Mouse (Mus musculus): ENCODE results near the gene Zfp53. TPM values are rescaled to one million over a fixed set of nuclear protein-coding genes. Genes with fewer than 3 reads are reported as not detected.

Gene Zfp53
- total RNA-seq, 1 experiment: 5.9 TPM

DNA sequence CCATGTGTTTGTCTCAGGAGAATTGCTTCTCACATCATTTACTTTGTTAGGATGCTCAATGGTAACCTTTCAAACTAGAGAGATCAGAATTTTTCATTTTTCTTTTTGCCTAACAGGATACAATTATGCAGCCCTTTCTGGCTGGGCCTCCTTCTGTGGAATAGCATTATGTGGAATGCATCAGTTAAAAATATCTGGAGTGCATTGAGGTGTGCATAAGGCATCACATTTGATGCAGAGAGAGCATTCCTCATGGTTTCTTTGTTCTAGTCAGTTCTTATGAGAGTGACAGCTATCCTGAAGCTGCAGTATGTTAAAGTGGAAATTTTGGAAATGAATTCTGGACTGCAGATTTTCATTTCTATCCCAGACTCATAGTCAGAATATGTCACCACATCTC is 37.5 kb downstream of the Zfp53 start:
- Histone ChIP-seq H3K4me3 (ENCODE audit: insufficient read depth in 1 of 2, low read depth in 1 of 2, low read length in 2 of 2, poor library complexity in 1 of 2, severe bottlenecking in 1 of 2) (no peak overlapping the region), H3K27ac (ENCODE audit: insufficient read depth, low read depth, low read length, poor library complexity, severe bottlenecking) (no peak overlapping the region), H3K4me1 (ENCODE audit: control insufficient read depth in 2 of 2, insufficient read depth in 2 of 2, low read length in 2 of 2, poor library complexity in 1 of 2) (peaks cover 0 to 3% of the 10 kb centered on the region in 2 experiments; a peak in 1 of 4 replicates), H3K9ac (ENCODE audit: insufficient read depth, low read depth, low read length, poor library complexity, severe bottlenecking) (no peak overlapping the region), H3K9me3 (ENCODE audit: control insufficient read depth, insufficient read depth, low read depth, low read length) (no peaks in the 10 kb centered on the region), H3K36me3 (ENCODE audit: control insufficient read depth, insufficient read depth, low read length, poor library complexity, severe bottlenecking) (no peaks in the 10 kb centered on the region)
- in situ Hi-C loops (cut with MboI; ENCODE audit: low sequenced_read_pairs in 2 of 2, unreplicated experiment in 2 of 2): no loop called here
- TF ChIP-seq HCFC1 (IDR thresholded peaks at IDR 0.05; ENCODE audit: borderline replicate concordance, insufficient read depth, low read length): no peak
- TF ChIP-seq ZNF384 (IDR thresholded peaks at IDR 0.05; ENCODE audit: low read depth, low read length): no peak
- TF ChIP-seq CHD2 (IDR thresholded peaks at IDR 0.05; ENCODE audit: low read depth, low read length): no peak
- no peak for DNase-seq (ENCODE audit: low read depth, low spot score)

DNA sequence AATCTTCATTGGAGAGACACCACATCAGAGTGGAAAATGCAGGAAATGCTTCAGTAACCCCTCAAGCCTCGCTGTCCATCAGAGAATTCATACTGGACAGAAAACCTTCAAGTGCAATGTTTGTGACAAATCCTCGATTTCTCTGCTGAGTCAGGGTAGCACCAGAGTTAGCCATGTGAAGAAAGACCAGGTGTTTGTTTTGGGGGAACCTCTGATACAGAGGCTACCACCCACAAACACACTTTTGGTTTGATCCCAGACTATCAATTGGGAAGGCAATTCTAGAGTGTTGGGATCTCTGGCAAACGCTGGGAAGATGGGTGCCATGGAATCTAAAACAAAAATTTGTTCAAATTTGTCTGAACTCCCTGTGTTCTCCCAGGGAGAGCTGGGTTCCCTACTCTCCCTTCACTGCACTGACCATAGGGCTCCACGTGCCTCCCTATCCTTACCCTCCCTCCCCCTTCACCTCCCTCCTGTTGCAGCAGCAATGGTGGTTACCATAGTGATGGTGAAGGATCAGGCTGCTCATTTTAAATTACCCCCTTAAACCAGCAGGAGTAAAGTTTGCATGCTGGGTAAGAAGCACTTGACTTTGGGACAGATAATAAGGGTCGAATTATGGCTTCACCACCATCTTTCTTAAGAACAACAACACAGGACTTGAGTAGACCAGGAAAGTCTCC is 42.0 kb downstream of the Zfp53 start:
- no peak for DNase-seq (ENCODE audit: low read depth, low spot score)
- Histone ChIP-seq H3K36me3 (ENCODE audit: control insufficient read depth, insufficient read depth, low read length, poor library complexity, severe bottlenecking) (no peaks in the 10 kb centered on the region), H3K27ac (ENCODE audit: insufficient read depth, low read depth, low read length, poor library complexity, severe bottlenecking) (no peak overlapping the region), H3K9ac (ENCODE audit: insufficient read depth, low read depth, low read length, poor library complexity, severe bottlenecking) (no peak overlapping the region), H3K9me3 (ENCODE audit: control insufficient read depth, insufficient read depth, low read depth, low read length) (no peaks in the 10 kb centered on the region), H3K4me3 (ENCODE audit: insufficient read depth in 1 of 2, low read depth in 1 of 2, low read length in 2 of 2, poor library complexity in 1 of 2, severe bottlenecking in 1 of 2) (no peak overlapping the region), H3K4me1 (ENCODE audit: control insufficient read depth in 2 of 2, insufficient read depth in 2 of 2, low read length in 2 of 2, poor library complexity in 1 of 2) (peaks cover 5 to 13% of the 10 kb centered on the region in 2 experiments; a peak in 2 of 4 replicates)
- in situ Hi-C loops (cut with MboI; ENCODE audit: low sequenced_read_pairs in 2 of 2, unreplicated experiment in 2 of 2): no loop called here
- TF ChIP-seq MAFK (IDR thresholded peaks at IDR 0.05; ENCODE audit: insufficient read depth, low read depth, low read length) (no peak), ZC3H11A (IDR thresholded peaks at IDR 0.05; ENCODE audit: borderline replicate concordance, low read depth, low read length) (no peak), ZNF384 (IDR thresholded peaks at IDR 0.05; ENCODE audit: low read depth, low read length) (no peak), HCFC1 (IDR thresholded peaks at IDR 0.05; ENCODE audit: borderline replicate concordance, insufficient read depth, low read length) (no peak), CHD2 (IDR thresholded peaks at IDR 0.05; ENCODE audit: low read depth, low read length) (no peak)

DNA sequence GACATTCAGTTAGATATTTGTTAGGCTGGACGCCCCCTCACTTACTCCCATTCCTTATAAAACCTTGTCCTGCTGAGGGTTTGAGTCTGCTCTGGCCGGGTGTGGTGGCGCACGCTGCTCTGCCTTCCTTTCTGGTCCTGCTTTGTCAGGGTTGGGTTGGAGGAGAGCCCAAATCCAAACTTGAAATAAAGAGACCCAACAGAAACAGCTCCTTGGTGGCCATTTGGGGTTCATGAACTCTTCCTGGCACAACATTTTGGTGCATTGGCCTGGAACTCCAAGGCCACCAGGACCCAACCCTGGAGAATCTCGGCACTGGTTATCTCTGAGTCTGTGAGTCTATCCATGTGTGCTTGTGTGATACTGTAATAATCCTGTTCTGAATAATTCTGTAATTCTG is 42.8 kb downstream of the Zfp53 start:
- Histone ChIP-seq H3K9me3 (ENCODE audit: control insufficient read depth, insufficient read depth, low read depth, low read length) (no peaks in the 10 kb centered on the region), H3K9ac (ENCODE audit: insufficient read depth, low read depth, low read length, poor library complexity, severe bottlenecking) (peak overlapping the region; percentile 83; the same call in 1 of the 2 replicates), H3K4me1 (ENCODE audit: control insufficient read depth in 2 of 2, insufficient read depth in 2 of 2, low read length in 2 of 2, poor library complexity in 1 of 2) (peaks cover 5 to 13% of the 10 kb centered on the region in 2 experiments; a peak in 2 of 4 replicates), H3K27ac (ENCODE audit: insufficient read depth, low read depth, low read length, poor library complexity, severe bottlenecking) (no peak overlapping the region), H3K4me3 (ENCODE audit: insufficient read depth in 1 of 2, low read depth in 1 of 2, low read length in 2 of 2, poor library complexity in 1 of 2, severe bottlenecking in 1 of 2) (peak overlapping the region; percentile 77 to 79), H3K36me3 (ENCODE audit: control insufficient read depth, insufficient read depth, low read length, poor library complexity, severe bottlenecking) (no peaks in the 10 kb centered on the region)
- no peak for DNase-seq (ENCODE audit: low read depth, low spot score)
- in situ Hi-C loops (cut with MboI; ENCODE audit: low sequenced_read_pairs in 2 of 2, unreplicated experiment in 2 of 2): no loop called here
- no peak for TF ChIP-seq ZC3H11A (IDR thresholded peaks at IDR 0.05; ENCODE audit: borderline replicate concordance, low read depth, low read length)
- TF ChIP-seq HCFC1 (IDR thresholded peaks at IDR 0.05; ENCODE audit: borderline replicate concordance, insufficient read depth, low read length): no peak
- no peak for TF ChIP-seq MAFK (IDR thresholded peaks at IDR 0.05; ENCODE audit: insufficient read depth, low read depth, low read length)
- no peak for TF ChIP-seq ZNF384 (IDR thresholded peaks at IDR 0.05; ENCODE audit: low read depth, low read length)
- TF ChIP-seq CHD2 (IDR thresholded peaks at IDR 0.05; ENCODE audit: low read depth, low read length): no peak

DNA sequence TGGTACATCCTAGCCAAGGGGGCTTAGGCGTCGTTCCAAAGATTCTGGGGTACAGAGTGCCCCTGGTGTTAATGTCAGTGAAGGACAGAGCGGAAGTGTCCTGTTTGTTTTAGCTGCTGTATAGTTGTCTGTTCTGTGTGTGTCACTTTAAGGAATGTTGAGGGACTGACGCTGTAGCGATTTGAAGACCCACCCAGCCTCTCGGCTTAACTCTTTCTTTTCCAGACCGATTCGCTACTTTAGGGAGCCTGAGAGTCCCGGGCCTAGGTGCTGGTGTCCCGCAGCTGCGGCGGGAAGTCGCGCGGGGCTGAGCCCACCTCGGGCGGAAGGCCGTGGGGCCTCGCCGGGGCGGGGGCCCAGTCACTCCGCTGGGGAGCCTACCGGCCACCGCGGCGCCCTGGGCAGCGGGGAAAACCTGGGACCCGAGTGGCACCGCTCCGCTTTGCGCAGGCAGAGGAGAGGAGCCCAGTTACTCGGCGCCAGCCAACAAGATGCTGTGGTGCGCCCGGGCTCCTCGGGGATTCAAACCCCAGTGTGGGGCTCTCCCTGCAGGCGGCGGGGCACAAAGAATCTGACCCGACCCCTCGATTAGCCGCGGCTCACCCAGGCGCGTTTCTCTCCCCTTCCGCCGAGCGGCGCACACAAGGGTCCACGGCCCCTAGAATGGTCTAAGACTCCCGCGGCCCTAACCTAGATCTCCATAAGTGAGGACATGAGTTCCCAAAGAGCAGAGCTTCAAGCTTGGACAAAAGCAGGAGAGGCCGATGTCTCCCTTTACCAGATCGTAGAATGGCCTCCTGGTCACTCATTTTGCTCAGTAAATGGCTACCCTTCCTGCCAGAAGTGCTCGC is 43.5 kb downstream of the Zfp53 start:
- Histone ChIP-seq H3K4me3 (ENCODE audit: insufficient read depth in 1 of 2, low read depth in 1 of 2, low read length in 2 of 2, poor library complexity in 1 of 2, severe bottlenecking in 1 of 2) (peak overlapping the region; percentile 77 to 79), H3K9ac (ENCODE audit: insufficient read depth, low read depth, low read length, poor library complexity, severe bottlenecking) (peak overlapping the region; percentile 83), H3K36me3 (ENCODE audit: control insufficient read depth, insufficient read depth, low read length, poor library complexity, severe bottlenecking) (no peaks in the 10 kb centered on the region), H3K9me3 (ENCODE audit: control insufficient read depth, insufficient read depth, low read depth, low read length) (no peaks in the 10 kb centered on the region), H3K27ac (ENCODE audit: insufficient read depth, low read depth, low read length, poor library complexity, severe bottlenecking) (peak overlapping the region; percentile 50; the same call in 1 of the 2 replicates), H3K4me1 (ENCODE audit: control insufficient read depth in 2 of 2, insufficient read depth in 2 of 2, low read length in 2 of 2, poor library complexity in 1 of 2) (peaks cover 5 to 13% of the 10 kb centered on the region in 2 experiments; a peak in 2 of 4 replicates)
- DNase-seq (ENCODE audit: low read depth, low spot score): peak; percentile 38
- no peak for TF ChIP-seq ZNF384 (IDR thresholded peaks at IDR 0.05; ENCODE audit: low read depth, low read length)
- TF ChIP-seq CHD2 (IDR thresholded peaks at IDR 0.05; ENCODE audit: low read depth, low read length): no peak
- TF ChIP-seq MAFK (IDR thresholded peaks at IDR 0.05; ENCODE audit: insufficient read depth, low read depth, low read length): no peak
- no peak for TF ChIP-seq ZC3H11A (IDR thresholded peaks at IDR 0.05; ENCODE audit: borderline replicate concordance, low read depth, low read length)
- no peak for TF ChIP-seq HCFC1 (IDR thresholded peaks at IDR 0.05; ENCODE audit: borderline replicate concordance, insufficient read depth, low read length)
- in situ Hi-C loops (cut with MboI; ENCODE audit: low sequenced_read_pairs in 2 of 2, unreplicated experiment in 2 of 2): no loop called here

All from ES-E14 (cell line).